Mouse (Mus musculus): ENCODE results near the gene Bmf.

The Bmf gene

DNA sequence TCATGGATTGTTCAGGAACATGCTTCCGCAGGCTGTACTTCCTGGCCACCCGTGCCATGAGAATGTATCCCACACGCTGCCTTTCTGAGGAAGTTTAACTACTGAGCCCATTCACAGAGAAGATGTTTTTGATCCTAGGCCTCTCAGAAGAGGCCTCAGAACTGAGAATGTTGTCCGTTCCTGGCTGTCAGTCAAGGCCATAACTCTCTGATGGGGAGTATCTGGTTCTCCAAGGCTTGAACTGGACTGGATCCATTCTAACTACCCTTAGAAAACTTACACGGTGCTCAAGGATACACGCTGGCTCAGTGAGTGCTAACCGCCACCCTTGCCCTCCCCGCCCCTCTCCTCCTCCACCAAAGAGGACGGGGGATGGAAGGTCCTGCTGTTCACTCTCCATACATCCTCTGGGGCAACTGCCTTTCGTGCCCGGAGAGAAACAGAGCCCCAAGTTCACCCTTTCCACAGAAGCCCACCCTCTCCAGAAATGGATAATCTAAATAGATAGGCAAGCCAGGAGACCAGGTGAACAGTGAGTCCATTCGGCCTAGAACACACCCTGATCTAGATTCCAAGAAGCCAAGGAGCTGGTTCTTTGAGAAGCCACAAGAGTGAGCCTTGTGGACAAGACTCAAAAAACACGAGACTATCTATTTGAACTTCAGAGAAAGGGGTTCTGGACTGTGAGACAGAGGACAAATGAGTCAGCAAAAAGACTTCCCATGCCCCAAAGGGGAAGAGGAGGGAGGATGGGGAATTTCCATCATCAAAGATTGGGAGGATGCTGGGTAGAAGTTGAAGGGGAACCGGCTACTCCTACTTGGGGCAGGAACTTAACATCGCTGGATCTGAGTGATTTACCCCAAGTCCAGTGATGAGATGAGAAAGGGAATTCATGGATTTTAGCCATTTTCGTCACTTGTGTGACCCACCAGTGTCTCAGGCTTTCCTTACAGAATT lies 36.8 kb downstream of the Bmf start:
- no peak for DNase-seq (ENCODE audit: low read depth)

DNA sequence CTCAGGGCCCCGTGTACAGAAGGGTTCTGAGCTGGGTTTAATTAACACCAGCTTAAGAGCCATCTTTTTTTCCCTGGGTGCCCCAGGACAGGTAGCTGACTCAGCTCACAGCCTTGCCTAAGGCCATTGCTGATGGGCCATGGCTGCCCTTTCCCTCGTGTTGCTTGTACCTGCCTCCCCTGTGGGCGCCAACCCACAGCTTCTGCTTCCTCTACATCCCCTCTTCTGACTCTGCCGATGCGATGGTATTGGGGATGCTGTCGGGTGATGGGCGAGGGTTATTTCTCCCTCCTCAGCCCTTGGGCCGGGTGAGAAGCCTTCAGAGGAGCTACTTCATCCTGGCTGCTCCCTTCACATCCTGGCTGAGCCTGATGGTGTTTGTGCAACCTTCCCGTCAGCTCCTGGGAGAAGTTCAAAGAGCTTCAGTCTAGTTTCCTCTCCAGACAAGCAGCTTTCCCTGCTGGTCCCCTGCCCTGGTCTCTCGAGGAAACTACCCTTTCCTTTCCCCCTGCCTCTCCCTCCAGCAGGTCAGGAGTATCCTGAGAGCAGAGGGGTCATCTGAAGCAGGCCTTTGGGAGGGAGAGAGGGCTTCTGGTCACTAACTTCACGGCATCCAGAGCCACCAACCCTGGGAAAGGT lies 37.6 kb downstream of the Bmf start:
- no peak for DNase-seq (ENCODE audit: low read depth)

DNA sequence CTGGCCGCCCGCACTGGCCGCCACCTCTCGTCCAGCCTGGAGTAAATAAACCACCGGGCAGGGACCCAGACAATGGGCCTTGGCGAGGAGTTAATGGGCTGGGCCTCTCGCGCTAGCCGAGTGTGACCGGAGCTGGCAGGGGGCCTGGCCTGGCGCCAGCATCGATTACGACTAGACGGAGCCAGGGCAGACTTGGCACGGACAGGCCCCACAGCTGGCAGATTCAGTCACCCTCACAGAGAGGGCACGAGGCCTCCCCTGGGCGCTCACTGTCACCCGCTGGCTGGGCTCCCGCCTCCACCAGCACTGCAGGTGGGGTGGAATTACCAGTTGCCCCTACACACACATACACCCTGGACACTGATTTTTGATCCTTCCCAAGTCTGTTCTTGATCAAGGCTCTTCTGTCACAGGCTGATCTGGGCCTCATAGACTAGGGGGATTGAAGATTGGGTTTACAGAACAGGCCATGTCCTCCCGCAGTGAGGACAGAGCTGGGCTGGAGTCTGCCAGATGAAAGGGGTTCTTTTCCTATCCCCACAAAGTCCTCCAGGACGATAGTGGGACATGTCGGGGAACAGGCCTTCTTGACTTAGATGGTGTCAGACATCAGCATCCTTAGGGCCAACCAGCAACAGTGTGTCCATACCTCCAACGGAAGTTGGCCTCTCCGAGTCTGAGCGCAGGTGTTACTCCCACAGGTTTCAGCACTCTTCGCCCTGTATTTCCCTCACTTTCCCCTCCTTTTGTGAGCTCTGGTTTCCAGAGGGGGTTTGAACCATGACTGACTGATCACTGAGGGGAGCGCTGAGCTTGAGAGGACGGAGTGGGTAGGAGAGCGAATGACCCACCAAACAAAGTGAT lies 38.8 kb downstream of the Bmf start:
- DNase-seq (ENCODE audit: low read depth): no peak

DNA sequence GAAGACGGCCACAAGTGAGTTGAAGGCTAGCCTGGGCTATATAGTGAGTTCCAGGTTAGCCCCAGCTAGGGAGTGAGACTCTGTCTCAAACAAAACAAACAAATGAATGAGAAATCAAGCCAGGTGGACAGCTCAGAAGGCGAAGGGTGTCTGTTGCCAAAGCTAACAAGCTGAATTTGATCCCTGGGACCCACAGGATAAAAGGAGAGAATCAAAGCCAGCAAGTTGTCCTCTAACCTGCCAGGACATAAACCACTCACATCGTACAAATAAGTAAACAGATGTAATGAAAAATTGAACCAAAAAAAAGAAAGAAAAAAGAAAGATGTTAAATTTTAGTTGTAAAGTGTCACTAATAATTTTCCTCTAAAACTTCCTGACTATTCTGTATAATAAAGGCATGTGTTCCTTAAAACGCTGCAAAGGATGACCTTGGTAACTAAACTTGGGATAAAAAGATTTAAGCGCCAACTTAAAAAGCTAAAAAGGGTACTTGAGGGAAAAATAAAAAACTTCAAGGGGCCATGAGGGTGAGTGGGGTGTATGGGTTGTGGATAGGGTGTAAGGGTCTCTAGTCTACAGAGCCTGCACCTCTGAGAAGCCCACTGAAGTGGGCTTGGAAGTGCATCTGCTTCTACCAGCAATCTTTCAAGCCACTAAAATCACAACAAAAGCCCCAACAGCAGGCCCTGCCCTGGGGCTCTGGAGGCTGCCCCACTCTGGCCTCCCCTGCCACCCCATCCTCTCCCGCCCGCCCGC lies 39.6 kb downstream of the Bmf start:
- no peak for DNase-seq (ENCODE audit: low read depth)

DNA sequence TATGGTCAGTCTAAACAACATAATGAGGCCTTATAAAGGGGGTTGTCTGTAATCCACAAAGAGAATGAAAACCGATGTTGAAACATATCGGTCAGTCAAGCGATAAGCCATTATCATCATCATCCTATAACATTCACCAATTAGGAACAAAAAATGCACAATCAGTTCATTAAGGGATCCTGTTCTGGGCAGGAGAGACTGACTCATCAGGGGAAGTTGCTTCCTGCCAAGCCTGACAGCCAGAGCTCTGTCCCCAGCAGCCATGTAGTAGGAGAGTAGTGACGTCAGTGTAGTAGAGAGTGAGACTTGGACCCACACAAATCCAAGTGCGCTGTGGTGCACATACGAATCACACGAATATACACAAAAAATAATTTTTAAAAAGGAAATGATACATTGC lies 42.4 kb downstream of the Bmf start:
- no peak for DNase-seq (ENCODE audit: low read depth)

DNA sequence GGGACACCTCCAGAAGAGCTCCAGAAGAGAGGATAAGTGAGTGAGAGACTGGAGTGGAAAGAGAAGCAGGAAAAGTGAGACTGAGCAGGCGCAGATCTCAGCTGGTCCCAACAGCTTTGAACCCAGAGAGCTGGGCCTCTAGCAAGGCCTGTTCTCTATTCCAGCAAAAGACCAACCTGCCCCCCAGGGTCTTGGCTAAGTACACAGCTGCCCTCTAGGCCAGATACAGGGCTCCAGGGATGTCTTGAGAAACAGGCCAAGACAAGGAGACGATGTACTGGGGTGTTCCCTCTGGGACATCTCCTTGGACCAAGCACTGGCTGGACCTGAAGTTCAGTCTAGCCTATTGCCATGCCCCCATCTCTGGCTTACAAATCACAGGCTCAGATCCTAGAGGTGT lies 49.3 kb downstream of the Bmf start:
- no peak for DNase-seq (ENCODE audit: low read depth)

DNA sequence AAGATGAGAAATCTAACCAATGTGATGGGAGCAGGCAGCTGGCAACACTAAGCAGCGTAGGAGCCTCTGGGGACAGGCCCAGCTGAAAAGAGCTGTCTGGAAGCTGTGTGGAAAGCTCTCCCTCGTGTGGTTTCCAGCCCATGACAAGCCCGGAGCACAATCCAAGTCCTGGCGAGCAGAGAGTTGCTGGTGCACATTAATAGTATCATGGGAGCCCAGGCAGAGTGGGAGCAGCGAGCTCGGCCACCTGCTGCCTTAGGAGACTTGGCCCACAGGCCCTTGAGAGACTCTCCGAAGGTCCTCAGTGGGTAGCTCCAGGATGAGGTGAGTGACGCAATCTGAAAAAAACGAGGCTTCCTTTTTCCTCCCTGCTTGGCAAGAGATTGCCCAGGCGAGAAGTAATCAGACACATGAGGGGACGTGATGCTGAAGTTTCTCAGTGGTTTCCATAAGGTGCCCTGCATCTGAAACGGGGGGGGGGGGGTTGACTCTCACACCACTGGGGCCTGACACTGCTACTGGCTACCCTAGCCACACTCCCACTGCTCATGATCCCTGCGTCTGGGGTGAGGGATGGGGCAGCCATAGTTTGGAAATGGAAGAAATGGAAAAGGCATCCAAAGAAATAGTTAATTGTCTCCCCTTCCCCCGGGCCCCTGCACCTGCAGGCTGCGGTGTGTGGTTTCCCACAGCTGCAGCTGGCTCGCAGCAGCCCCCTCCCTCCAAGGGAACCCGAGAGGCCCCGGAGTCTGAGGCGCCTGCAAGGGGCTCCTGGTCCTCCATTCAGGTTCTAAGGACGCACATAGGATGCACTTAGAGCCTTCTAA lies 50.1 kb downstream of the Bmf start:
- no peak for DNase-seq (ENCODE audit: low read depth)

DNA sequence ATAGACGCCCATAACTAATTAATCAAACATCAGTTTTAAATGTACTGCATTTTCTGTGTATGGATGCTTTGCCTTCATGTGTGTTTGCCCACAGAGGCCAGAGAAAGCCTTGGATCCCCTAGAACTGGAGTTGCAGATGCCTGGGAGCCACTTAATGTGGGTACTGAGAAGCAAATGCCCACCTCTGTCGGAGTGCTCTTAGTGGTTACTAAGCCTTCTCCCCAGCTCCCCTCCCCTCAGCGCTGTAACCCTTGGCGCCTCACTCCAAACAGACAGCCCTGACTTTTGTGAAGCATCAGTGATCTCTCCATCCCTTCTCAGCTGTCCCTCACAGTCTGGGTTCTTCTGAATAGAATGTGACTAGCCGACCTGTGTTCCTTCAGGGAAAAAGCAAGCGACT lies 51.0 kb downstream of the Bmf start:
- no peak for DNase-seq (ENCODE audit: low read depth)

DNA sequence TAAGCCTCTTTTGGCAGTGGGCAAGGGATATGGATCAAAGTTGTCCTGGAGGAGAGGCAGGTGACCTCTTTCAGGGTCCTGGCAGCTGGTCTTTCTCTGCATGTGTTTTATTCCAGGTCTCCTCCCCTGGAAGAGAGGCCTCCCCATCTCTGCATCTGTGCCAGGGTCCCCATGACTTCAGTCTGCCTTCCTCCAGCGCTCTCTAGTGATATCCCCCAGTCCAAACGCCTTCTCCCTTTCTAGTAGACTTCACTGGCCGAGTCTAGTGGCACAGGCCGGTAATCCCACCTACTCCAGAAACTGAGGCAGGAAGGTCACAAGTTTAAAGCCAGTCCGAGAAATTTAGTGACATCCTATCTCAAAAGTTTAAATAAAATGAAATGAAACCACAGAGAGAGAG lies 51.6 kb downstream of the Bmf start:
- DNase-seq (ENCODE audit: low read depth): no peak

DNA sequence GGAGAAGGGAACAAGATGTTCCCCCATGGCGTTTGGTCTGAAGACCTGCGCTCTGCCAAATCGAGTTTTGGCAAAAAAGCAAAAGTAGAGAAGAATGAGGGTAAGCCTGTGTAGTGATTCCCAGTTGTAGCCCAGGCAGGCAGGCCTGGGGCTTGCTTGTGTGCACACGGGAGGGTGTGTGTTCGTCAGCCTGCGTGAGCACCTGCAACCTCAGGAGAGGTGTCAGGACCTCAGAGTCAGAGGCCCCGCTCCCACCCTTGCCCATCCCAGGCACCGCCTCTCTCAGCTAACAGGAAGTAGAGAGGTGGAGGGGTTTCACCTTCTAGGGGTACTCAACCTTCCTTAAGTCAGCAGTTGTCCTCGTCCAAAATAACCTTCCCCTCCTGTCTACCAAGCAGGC lies 54.5 kb downstream of the Bmf start:
- DNase-seq (ENCODE audit: low read depth): no peak

DNA sequence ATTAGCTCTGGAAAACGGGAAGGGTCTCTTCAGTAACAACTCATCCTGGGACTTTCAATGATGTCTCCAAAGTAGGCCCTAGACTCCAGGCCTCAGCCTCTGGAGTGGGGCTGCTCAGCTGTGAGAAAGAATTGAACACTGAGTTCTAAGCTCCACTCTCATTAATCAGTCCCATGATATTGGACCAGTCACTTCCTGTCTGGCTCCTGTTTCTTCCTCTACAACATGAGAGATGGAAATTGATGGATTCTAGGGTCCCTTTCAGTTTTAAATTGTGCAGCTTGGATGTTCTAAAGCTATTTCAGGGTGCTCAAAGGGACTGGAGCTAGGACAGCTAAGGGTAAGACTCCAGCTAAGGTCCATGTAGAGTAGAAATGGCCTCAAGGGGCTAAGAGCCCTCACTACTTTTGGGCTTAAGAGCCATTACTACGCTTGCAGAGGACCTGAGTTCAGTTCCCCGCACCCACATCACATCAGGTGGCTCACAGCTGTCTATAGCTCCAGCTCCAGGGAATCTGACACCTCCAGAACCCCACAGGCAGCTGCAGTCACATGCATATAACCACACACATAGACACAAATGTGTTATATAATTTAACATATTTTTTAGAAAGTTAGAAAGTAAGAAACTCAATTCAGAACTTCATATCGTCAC lies 57.6 kb downstream of the Bmf start:
- no peak for DNase-seq (ENCODE audit: low read depth)

DNA sequence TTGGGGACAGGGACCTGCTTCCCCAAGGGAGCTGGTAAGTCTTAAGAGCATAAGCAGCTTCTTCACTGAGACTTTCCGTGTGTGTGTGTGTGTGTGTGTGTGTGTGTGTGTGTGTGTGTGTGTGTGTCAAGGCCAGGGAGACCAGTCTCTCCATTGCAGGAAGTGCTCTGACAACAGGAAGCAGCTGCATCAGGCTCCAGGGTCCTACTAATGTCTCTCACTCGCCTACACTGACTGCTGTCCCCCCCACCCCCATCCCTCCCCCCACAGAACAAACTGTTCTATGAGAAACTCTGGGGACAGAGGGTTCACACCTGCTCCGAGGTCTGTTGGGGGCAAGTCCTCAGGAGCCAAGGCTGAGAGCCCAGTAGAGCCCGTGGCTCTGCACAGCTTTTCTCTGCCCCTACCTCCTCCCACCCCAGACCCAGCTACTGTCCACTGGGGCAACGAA lies 58.2 kb downstream of the Bmf start:
- no peak for DNase-seq (ENCODE audit: low read depth)

DNA sequence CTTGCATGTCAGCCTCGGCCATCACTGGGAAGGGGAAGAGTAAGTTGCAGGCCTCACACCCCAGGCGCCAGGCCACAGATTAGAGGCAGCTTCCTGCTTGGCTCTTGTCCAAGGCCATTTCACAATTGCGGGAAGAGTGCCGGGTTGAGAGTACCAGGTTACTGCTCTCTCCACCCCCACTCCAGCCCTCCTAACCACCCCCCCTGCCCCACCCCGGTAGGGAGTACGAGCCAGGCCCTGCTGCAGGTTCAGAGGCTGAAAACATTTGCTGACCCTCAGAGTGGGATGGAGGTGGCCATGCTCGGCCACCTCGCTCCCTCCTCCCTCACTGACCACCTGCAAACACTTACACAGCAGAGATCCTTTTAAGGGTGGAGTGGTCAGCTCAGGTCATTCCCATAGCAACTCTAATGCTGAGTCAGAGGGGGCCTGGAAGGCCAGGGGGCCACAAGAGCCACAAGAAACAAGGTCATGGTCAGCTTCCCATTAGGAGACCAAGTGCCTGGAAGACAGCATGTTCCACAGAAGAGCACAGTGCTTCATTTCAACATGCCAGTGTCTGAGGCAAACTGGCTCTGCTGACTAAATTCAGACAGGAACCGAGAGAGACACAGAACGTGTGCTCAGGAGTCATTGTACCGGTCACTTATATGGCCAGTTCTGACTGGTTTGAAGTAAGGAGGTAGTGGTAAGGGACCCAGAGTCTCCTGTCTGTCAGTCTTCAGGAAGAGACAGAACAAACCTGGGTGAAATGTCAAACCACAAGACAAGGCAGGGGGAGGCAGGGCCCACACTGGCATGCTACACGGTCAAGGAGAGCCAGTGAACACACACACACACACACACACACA lies 59.0 kb downstream of the Bmf start:
- no peak for DNase-seq (ENCODE audit: low read depth)

DNA sequence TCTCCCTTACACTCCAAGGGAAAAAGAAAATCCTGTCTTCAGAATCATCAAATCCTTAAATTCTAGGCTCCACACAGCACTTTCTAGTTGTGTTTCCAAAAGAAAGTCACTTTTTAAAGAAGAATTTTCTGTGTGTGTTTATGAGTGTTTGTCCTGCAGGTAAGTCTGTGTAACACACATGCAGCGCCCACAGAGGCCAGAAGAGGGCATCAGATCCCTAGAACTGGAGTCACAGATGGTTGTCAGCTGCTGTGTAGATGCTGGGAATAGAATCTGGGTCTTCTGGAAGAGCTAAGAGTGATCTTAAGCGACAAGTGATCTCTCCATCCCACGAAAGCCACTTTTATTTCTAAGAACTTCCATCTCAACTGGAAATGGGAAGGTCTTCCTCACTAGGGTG lies 61.7 kb downstream of the Bmf start:
- DNase-seq (ENCODE audit: low read depth): no peak

DNA sequence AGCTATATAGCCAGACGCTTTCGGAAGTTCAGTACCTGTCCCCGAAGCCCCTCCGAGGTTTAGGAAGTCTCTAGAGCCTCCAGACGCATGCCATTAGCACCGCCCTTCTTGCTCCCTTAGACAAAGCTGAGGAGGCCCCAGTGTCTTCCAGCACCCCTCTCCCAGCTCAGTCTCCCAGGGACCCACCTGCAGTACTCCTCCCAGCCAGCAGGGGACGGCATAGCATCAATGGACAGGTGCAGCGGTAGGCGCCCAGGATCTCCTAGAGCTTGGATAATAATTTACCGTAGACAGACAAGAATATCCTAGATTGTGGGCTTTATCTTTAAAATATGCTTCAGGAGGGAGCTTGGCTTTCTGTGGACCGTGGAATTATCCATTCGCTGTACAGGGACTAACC lies 62.6 kb downstream of the Bmf start:
- DNase-seq (ENCODE audit: low read depth): peak; percentile 41

DNA sequence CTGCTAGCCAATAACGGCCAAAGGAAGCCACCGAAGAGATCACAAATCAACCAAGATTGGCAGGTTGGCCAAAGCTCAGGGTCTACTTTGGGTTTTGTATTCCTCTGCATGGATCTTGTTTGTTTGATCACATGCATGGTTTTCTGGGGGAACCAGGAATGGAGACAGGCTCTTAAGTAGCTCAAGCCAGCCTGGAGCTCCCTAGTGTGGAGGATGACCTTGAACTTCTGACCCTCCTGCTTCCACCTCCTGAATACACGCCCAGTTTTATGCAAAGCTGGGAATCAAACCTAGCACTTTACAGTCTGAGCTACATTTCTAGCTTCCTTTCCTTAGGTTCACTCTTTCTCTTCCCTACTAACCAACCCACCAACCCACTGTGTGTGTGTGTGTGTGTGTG lies 64.1 kb downstream of the Bmf start:
- DNase-seq (ENCODE audit: low read depth): no peak

DNA sequence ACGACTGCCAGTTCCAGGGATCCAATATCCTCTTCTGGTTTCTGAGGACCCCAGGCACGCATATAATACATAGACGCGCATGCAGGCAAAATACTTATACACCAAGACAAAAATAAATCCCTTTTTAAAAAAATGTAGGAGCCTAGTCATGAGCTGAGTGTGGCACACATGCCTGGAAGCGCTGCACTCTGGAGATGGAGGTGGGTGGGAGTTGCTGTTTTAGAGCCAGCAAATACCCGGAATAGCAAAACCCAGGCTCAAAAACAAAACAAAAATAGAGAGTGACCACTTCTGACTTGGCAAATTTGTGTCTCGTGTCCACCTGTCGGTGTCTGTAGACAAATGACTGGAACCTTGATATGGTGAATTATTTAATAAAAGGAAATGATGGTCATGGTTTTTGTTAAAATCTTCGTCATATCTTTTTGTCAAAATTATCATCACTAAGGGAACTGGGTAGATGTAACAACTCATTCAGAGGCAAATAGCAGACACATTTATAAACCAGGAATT lies 65.0 kb downstream of the Bmf start:
- no peak for DNase-seq (ENCODE audit: low read depth)

DNA sequence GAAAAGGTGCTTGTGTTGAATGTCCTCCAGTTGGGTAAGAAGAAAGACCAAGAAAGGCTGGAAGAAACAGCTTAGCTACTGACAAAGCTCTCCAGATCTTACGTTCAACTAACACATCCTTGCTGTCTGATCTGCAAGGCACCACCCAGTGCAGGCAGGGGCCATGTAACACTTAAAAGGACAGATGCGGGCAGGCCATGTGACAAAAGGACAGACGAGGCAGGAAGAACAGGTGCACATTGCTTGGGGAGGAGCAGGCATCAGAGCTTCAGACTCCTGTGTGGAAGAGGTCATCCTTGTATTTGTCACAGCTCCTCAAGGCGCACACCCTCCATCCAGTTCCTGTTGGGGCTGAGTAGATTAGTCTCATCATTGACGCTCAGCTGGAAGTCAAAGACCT lies 66.5 kb downstream of the Bmf start:
- no peak for DNase-seq (ENCODE audit: low read depth)

DNA sequence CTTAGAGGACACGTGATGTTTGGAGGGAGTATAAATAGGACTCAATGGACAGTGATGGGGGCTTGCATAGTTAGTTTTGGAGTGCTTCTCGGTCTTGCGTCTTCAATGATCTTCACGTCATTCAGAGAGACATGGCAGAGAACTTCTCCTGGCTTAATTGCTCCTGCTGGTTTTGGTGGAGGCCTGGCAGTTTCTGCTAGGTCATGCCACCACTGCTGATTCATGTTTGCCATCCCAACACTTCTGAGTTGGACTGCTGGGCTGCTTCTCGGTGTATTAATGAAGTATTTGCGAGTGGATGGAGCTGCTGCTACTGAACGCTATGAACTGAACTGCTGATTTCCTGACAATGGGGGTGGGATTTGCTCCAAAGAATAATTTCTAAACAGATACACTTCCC lies 68.6 kb downstream of the Bmf start:
- DNase-seq (ENCODE audit: low read depth): no peak

All from c-Kit-positive CD71-positive TER-119-negative erythroid progenitor cells, embryonic 14.5 days (primary cell).